Mouse (Mus musculus) stomach, embryonic 14.5 days (tissue): ENCODE results near the gene 4930402H24Rik. TPM values are rescaled to one million over a fixed set of nuclear protein-coding genes. Genes with fewer than 3 reads are reported as not detected.

Experiments used
- ATAC-seq: fragments of 200-750 bp; cut with Nextera tagmentation; 2 replicates; pipeline ENCODE4 v1.8.0; 2017; ENCODE audit warnings: low read depth, moderate TSS enrichment; ENCODE audit not compliant: insufficient number of reproducible peaks, insufficient read depth, low FRiP score
- H3K27ac ChIP-seq: fragments of 300-500 bp; sonication (generic); 2 replicates; pipeline ENCODE4 v1.5.1; 2014; ENCODE audit warnings: mild to moderate bottlenecking, low read length, moderate library complexity, mixed read lengths
- H3K27me3 ChIP-seq: fragments of 300-500 bp; sonication (generic); 2 replicates; pipeline ENCODE4 v1.6.1; 2014; ENCODE audit warnings: low read length, control low read depth, mixed read lengths; ENCODE audit not compliant: control insufficient read depth, insufficient read depth
- H3K36me3 ChIP-seq: fragments of 300-500 bp; sonication (generic); 2 replicates; pipeline ENCODE4 v1.6.1; 2014; ENCODE audit warnings: mild to moderate bottlenecking, control low read depth, low read length, moderate library complexity, mixed read lengths; ENCODE audit not compliant: control insufficient read depth, insufficient read depth
- H3K4me1 ChIP-seq: fragments of 300-500 bp; sonication (generic); 2 replicates; pipeline ENCODE4 v1.6.1; 2014; ENCODE audit warnings: low read length, control low read depth, mixed read lengths; ENCODE audit not compliant: control insufficient read depth, insufficient read depth
- H3K4me2 ChIP-seq: fragments of 300-500 bp; sonication (generic); replicated peaks from 2 replicates; pipeline ENCODE4 v1.6.1; 2014; ENCODE audit warnings: low read depth, low read length, control low read depth
- H3K4me3 ChIP-seq: fragments of 300-500 bp; sonication (generic); 2 replicates; pipeline ENCODE4 v1.5.1; 2014; ENCODE audit warnings: low read depth, low read length, control low read depth
- H3K9ac ChIP-seq: fragments of 300-500 bp; sonication (generic); replicated peaks from 2 replicates; pipeline ENCODE4 v1.6.1; 2014; ENCODE audit warnings: low read depth, mild to moderate bottlenecking, control low read depth, low read length, moderate library complexity, mixed read lengths
- H3K9me3 ChIP-seq: fragments of 300-500 bp; sonication (generic); 2 replicates; pipeline ENCODE4 v1.6.1; 2016; ENCODE audit warnings: low read depth, low read length, control low read depth; ENCODE audit not compliant: control insufficient read depth
- WGBS: fragments of 180-500 bp; shearing (Covaris S2); extraction: QIAGEN DNeasy Blood & Tissue Kit; methylation state at CpG from one replicate; pipeline ENCODE4 v1.1.7; 2014; 5-methylcytosine and 5-hydroxymethylcytosine counted together
- polyA plus RNA-seq: library from polyadenylated mRNA; unstranded; fragments of >200 nt; fragmentation: Nextera tagmentation; extraction: Ambion mirVana; gene quantifications from 2 replicates; pipeline ENCODE4 v1.2.1, GENCODE M21; 2014

Gene 4930402H24Rik
- polyA plus RNA-seq, 1 experiment from 2014 or later: 42.6 TPM

DNA sequence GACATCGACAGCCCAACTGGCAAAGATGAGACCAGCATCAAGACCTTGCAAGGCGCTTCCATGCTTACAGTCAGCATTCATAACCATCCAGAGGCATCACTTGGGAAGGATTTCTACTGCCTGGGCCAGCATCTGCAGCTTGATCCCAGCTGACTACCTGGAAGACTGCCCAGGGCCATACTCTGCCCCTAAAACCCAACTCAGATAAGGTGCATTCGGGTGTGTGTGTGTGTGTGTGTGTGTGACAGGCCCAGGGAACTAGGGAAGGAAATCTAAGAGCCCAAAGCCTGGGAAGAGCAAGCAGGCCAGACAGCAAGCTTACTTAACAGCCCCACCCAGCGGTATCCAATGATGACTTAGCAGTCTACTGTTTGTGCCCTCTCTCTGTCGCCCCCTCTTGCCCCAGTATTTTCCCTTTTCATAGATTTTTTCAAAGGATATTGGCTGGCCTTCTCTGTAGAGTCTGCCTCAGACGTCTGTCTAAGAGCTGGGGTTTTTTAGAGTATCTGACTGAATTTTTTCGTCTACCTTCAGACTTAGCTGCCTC, 151.1 kb downstream of the 4930402H24Rik start:
- no peak overlapping the region for H3K27ac ChIP-seq
- peaks cover 3% of the 10 kb centered on the region; the same call in 1 of the 2 replicates for H3K36me3 ChIP-seq
- no peak overlapping the region for H3K9ac ChIP-seq
- H3K4me2 ChIP-seq: no peak overlapping the region
- H3K4me1 ChIP-seq: no peaks in the 10 kb centered on the region
- no peaks in the 10 kb centered on the region for H3K9me3 ChIP-seq
- WGBS: 51% methylated on average over 7 of the region's 7 CpGs
- H3K4me3 ChIP-seq: no peak overlapping the region
- H3K27me3 ChIP-seq: no peaks in the 10 kb centered on the region
- no peak for ATAC-seq

DNA sequence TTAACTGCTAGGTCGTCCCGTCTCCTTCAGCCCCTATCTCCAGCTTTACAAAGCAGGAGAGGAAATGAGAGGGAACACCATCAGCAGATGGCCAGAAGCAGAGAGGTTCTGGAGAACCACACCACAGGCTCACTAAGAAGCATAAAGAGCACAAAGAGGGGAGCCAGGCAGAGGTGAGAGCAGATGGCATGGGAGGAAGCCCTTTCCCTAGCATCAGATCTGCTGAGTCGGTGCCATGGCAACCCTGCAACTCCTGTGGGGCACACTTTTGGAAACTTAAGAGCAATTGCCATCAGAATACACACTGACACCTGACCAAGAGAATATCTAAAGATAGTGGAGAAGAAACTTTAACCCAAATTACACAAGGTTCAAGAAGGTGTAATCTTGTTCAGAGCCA, 151.6 kb downstream of the 4930402H24Rik start:
- 84% methylated on average over 3 of the region's 3 CpGs for WGBS
- H3K27me3 ChIP-seq: no peaks in the 10 kb centered on the region
- H3K36me3 ChIP-seq: peaks cover 3% of the 10 kb centered on the region; the same call in 1 of the 2 replicates
- no peak overlapping the region for H3K4me2 ChIP-seq
- ATAC-seq: no peak
- H3K4me3 ChIP-seq: no peak overlapping the region
- H3K9ac ChIP-seq: no peak overlapping the region
- no peaks in the 10 kb centered on the region for H3K9me3 ChIP-seq
- no peak overlapping the region for H3K27ac ChIP-seq
- no peaks in the 10 kb centered on the region for H3K4me1 ChIP-seq

DNA sequence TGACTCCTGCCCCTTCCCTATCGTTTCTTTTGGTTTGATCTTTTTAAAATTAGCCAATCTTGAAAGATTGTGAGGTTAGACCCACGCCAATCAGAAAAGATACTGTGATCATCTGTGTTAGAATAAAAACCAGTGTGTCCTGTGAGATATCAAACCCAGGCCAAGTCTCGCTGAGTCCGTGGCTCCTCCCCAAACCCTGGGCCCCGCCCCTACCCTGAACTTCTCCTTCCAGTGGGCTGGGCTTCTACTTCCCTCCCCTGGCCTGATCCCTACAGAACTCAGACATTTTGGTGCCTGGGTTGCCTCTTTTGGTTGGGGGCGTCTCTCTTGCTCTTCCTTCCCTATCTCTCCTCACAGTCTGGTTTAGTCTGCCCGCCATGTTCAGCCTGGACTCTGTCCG, 155.8 kb downstream of the 4930402H24Rik start:
- 53% methylated on average over 8 of the region's 8 CpGs for WGBS
- ATAC-seq: no peak
- H3K4me2 ChIP-seq: no peak overlapping the region

DNA sequence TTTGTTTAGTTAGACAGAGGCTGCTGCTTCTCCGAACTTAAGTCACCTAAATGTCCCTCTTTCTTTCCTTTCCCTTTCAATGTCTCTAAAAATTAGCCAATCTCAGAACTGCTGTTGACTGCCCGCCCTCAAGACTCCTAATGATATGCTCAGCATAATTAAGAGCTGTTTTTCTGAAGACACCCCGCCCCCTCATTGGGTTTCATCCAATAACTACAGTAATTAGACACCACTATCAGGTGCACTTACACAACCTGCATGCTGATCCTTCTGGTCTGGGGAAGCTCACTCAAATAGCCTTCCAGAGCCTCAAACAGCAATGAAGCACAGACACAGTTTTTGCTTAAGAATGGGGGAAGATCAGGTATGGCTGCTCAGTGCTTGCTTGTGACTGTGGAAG, 156.5 kb downstream of the 4930402H24Rik start:
- H3K9me3 ChIP-seq: no peaks in the 10 kb centered on the region
- H3K27ac ChIP-seq: no peak overlapping the region
- ATAC-seq: no peak
- no peak overlapping the region for H3K9ac ChIP-seq
- 85% methylated on average over 3 of the region's 3 CpGs for WGBS
- no peak overlapping the region for H3K4me2 ChIP-seq
- no peaks in the 10 kb centered on the region for H3K4me1 ChIP-seq
- no peaks in the 10 kb centered on the region for H3K27me3 ChIP-seq
- no peak overlapping the region for H3K4me3 ChIP-seq
- peaks cover 22% of the 10 kb centered on the region for H3K36me3 ChIP-seq

More for the DNA sequence above, 155.8 kb downstream of the 4930402H24Rik start:
- Histone ChIP-seq H3K9me3 (no peaks in the 10 kb centered on the region), H3K36me3 (peaks cover 17% of the 10 kb centered on the region), H3K4me3 (no peak overlapping the region), H3K27ac (no peak overlapping the region), H3K27me3 (no peaks in the 10 kb centered on the region), H3K9ac (no peak overlapping the region), H3K4me1 (no peaks in the 10 kb centered on the region)

DNA sequence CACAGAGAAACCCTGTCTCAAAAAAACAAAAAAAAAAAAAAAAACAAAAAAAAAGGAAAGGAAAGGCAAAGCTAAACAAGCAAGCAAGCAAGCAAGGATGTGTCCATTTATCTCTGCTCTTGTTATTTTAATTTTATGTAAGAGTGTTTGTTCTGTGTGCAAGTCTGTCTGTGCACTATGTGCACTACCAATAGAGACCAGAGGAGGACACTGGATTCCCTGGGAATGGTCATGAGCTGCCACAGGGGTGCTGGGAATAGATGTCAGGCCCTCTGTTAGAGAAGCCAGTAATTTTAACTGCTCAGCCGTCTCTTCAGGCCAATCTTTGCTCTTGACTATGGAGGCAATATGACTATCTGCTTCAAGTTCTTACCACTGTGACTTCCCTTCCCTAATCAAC, 162.6 kb downstream of the 4930402H24Rik start:
- no peaks in the 10 kb centered on the region for H3K4me1 ChIP-seq
- peaks cover 34% of the 10 kb centered on the region for H3K36me3 ChIP-seq
- H3K27ac ChIP-seq: no peak overlapping the region
- 88% methylated on average over 1 of the region's 1 CpGs for WGBS
- H3K9ac ChIP-seq: no peak overlapping the region
- no peaks in the 10 kb centered on the region for H3K9me3 ChIP-seq
- no peaks in the 10 kb centered on the region for H3K27me3 ChIP-seq
- H3K4me3 ChIP-seq: no peak overlapping the region
- no peak overlapping the region for H3K4me2 ChIP-seq
- ATAC-seq: no peak

DNA sequence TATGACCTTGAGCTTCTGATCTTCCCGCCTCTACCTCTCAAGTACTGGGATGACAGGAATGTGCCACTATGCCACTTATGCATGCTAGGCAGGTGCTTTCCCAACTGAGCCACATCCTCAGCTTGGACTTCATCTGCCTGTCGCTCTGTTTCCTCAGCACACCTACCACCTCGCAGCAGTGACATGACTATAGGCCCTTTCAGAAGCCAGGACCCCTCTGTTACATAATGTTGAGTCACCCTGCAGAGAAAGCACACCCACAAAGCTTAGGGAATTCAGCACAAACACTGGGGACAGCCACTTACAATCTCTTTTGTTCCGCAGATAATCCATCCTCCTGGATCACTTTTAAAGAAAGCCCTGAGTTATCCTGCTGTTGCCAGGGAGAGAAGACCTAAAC, 166.1 kb downstream of the 4930402H24Rik start:
- no peaks in the 10 kb centered on the region for H3K4me1 ChIP-seq
- peaks cover 38% of the 10 kb centered on the region for H3K36me3 ChIP-seq
- H3K27me3 ChIP-seq: no peaks in the 10 kb centered on the region
- no peak overlapping the region for H3K27ac ChIP-seq
- no peak overlapping the region for H3K4me3 ChIP-seq
- 71% methylated on average over 4 of the region's 4 CpGs for WGBS
- no peak for ATAC-seq
- no peak overlapping the region for H3K4me2 ChIP-seq
- no peaks in the 10 kb centered on the region for H3K9me3 ChIP-seq
- no peak overlapping the region for H3K9ac ChIP-seq

DNA sequence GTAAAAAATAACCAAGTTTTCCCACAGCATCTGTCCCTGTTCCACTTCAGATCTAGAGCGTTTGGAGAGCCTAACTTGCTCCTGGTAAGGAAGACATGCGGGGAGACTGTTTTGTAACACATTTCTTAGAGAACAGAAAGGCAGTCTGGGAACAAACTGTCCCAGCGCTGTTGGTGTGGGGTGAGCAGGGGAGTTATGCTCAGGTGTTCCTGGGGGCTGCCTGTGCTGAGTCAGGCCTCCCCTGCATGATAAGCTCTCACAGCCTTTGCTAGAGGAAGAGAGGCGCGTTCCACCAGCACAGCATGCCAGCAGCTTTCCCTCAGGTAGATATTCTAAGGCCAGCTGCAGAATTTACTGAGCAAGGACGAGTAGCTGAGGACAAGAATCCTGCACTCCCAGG, 168.2 kb downstream of the 4930402H24Rik start:
- no peaks in the 10 kb centered on the region for H3K27me3 ChIP-seq
- no peak overlapping the region for H3K27ac ChIP-seq
- ATAC-seq: no peak
- H3K9ac ChIP-seq: no peak overlapping the region
- peaks cover 28% of the 10 kb centered on the region for H3K36me3 ChIP-seq
- no peaks in the 10 kb centered on the region for H3K9me3 ChIP-seq
- 72% methylated on average over 6 of the region's 6 CpGs for WGBS
- no peak overlapping the region for H3K4me3 ChIP-seq
- H3K4me2 ChIP-seq: no peak overlapping the region
- no peaks in the 10 kb centered on the region for H3K4me1 ChIP-seq

DNA sequence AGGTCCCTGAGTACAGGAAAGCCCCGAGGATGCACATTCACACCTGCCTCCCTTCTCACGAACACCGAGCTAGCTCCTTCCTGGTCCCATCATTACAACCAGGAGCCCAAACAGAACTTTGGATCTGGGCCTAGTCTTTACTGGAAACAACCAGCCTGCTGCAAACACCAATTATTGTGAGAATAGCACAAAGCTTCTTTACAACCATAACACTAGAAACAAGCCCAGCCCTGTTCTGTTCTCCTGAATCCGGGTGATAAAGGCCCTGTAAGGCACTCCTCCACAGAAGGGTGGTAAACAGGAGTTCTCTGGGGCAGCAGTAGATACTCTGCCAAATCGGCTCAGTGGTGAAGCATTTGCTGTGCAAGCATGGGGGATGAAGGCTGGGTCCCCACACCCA, 170.9 kb downstream of the 4930402H24Rik start:
- ATAC-seq: no peak
- Histone ChIP-seq H3K4me3 (no peak overlapping the region), H3K27ac (no peak overlapping the region), H3K4me1 (no peaks in the 10 kb centered on the region), H3K27me3 (no peaks in the 10 kb centered on the region), H3K36me3 (peaks cover 26% of the 10 kb centered on the region), H3K4me2 (no peak overlapping the region), H3K9ac (no peak overlapping the region), H3K9me3 (no peaks in the 10 kb centered on the region)
- WGBS: 90% methylated on average over 5 of the region's 5 CpGs

DNA sequence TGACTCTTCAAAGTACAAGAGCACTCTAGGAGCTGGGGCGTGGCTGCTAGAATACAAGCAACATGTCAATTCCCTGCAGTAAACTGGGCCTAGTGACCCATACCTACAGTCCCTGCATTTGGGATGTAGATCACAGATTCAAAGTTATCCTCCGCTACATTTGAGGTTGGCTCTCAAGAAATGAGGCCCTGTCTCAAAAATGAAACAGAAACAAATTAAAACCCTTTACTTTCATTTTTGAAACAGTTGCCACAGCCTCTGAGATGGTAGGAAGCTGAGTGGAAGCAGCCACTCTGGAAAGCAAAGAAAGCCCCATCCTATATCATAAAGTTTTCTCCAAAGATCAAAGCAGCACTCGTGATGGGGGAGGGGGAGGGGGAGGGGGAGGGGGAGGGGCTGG, 172.8 kb downstream of the 4930402H24Rik start:
- peaks cover 34% of the 10 kb centered on the region for H3K36me3 ChIP-seq
- no peaks in the 10 kb centered on the region for H3K4me1 ChIP-seq
- no peak for ATAC-seq
- WGBS: 96% methylated on average over 2 of the region's 3 CpGs
- H3K27me3 ChIP-seq: no peaks in the 10 kb centered on the region
- no peak overlapping the region for H3K9ac ChIP-seq
- H3K9me3 ChIP-seq: no peaks in the 10 kb centered on the region
- no peak overlapping the region for H3K27ac ChIP-seq
- no peak overlapping the region for H3K4me2 ChIP-seq
- H3K4me3 ChIP-seq: no peak overlapping the region
